Mouse (Mus musculus): ENCODE data around the gene Slc8a3. TPM values are rescaled to one million over a fixed set of nuclear protein-coding genes. Genes with fewer than 3 reads are reported as not detected.
"Not testable (repeated sequence)": the region's sequence is repeated elsewhere in the genome, so short reads cannot be mapped to it uniquely, and the experiment has no call there.

Slc8a3 gene
- 0.48 and 1.1 TPM in 2 replicates for polyA plus RNA-seq (2015; fragmentation: Nextera tagmentation; extraction: Ambion mirVana)

GRCm38 (mm10) chr12:81332875-81333421, at the start of gene Slc8a3:
Gene Slc8a3 (minus strand): TSS chr12:81333180.
- peak; percentile 75 for ATAC-seq (replicated peaks; ENCODE audit: low FRiP score)
- Histone ChIP-seq H3K27ac (no peak within 1 kb of the TSS), H3K4me1 (peaks cover 21% of the 10 kb centered on the region), H3K9me3 (replicated peaks) (no peaks in the 10 kb centered on the region), H3K4me3 (replicated peaks) (peak within 1 kb of the TSS; percentile 57), H3K27me3 (peaks cover 54% of the 10 kb centered on the region), H3K9ac (peak within 1 kb of the TSS; percentile 51), H3K36me3 (no peaks in the 10 kb centered on the region), H3K4me2 (peak within 1 kb of the TSS; percentile 99)
- WGBS, result under 1% methylated on average over 44 of the region's 47 CpGs

GRCm38 (mm10) chr12:81379364-81379763, 46.4 kb upstream of the Slc8a3 start, which contains the start of gene Gm4787:
Gene Gm4787 (minus strand): TSS chr12:81379464.
- 82% methylated on average over 1 of the region's 1 CpGs for WGBS
- H3K36me3 ChIP-seq, H3K9ac ChIP-seq: not testable (repeated sequence)

GRCm38 (mm10) chr12:81333841-81334240, 861 bp upstream of the Slc8a3 start:
- peaks cover 21% of the 10 kb centered on the region for H3K4me1 ChIP-seq
- no peak for ATAC-seq (replicated peaks; ENCODE audit: low FRiP score)
- no peak overlapping the region for H3K9ac ChIP-seq
- no peaks in the 10 kb centered on the region for H3K9me3 ChIP-seq (replicated peaks)
- WGBS, result 70% methylated on average over 5 of the region's 5 CpGs
- no peak overlapping the region for H3K27ac ChIP-seq
- peaks cover 54% of the 10 kb centered on the region for H3K27me3 ChIP-seq
- peak overlapping the region; percentile 99; the same call in 1 of the 2 replicates for H3K4me2 ChIP-seq
- H3K36me3 ChIP-seq, result no peaks in the 10 kb centered on the region
- no peak overlapping the region for H3K4me3 ChIP-seq (replicated peaks)

More at GRCm38 (mm10) chr12:81379364-81379763, 46.4 kb upstream of the Slc8a3 start, which contains the start of gene Gm4787:
- not testable (repeated sequence) for H3K27ac ChIP-seq; H3K9me3 ChIP-seq (replicated peaks); ATAC-seq (replicated peaks; ENCODE audit: low FRiP score); H3K4me2 ChIP-seq; H3K27me3 ChIP-seq; H3K4me1 ChIP-seq; H3K4me3 ChIP-seq (replicated peaks)

- Histone ChIP-seq H3K4me1 (peaks cover 21% of the 10 kb centered on the region), H3K4me2 (peak overlapping the region; percentile 99), H3K27ac (no peak overlapping the region), H3K36me3 (no peaks in the 10 kb centered on the region), H3K27me3 (peaks cover 54% of the 10 kb centered on the region), H3K4me3 (replicated peaks) (peak overlapping the region; percentile 57), H3K9me3 (replicated peaks) (no peaks in the 10 kb centered on the region), H3K9ac (peak overlapping the region; percentile 51)
- peak; percentile 43; the same call in 1 of the 2 replicates for ATAC-seq (replicated peaks; ENCODE audit: low FRiP score)
- 2% methylated on average over 43 of the region's 54 CpGs for WGBS
These were observed 774 bp downstream of the Slc8a3 start for GRCm38 (mm10) chr12:81331937-81332874.

GRCm38 (mm10) chr12:81331046-81331638, 1.8 kb downstream of the Slc8a3 start:
- no peak overlapping the region for H3K4me3 ChIP-seq (replicated peaks)
- no peak overlapping the region for H3K9ac ChIP-seq
- ATAC-seq (replicated peaks; ENCODE audit: low FRiP score), result no peak
- H3K36me3 ChIP-seq, result no peaks in the 10 kb centered on the region
- peaks cover 21% of the 10 kb centered on the region for H3K4me1 ChIP-seq
- H3K4me2 ChIP-seq, result no peak overlapping the region
- peaks cover 51% of the 10 kb centered on the region for H3K27me3 ChIP-seq
- WGBS, result 52% methylated on average over 5 of the region's 5 CpGs
- H3K27ac ChIP-seq, result no peak overlapping the region
- H3K9me3 ChIP-seq (replicated peaks), result no peaks in the 10 kb centered on the region

GRCm38 (mm10) chr12:81324991-81325390, 8.0 kb downstream of the Slc8a3 start:
- Histone ChIP-seq H3K4me2 (no peak overlapping the region), H3K4me1 (no peaks in the 10 kb centered on the region), H3K36me3 (no peaks in the 10 kb centered on the region), H3K4me3 (replicated peaks) (no peak overlapping the region), H3K27me3 (0 out of 2 replicates have a peak, but pooled peaks cover 3% of the 10 kb centered on the region), H3K9ac (no peak overlapping the region), H3K9me3 (replicated peaks) (no peaks in the 10 kb centered on the region), H3K27ac (no peak overlapping the region)
- 81% methylated on average over 3 of the region's 3 CpGs for WGBS
- no peak for ATAC-seq (replicated peaks; ENCODE audit: low FRiP score)

- no peaks in the 10 kb centered on the region for H3K4me1 ChIP-seq
- H3K9me3 ChIP-seq (replicated peaks), result no peaks in the 10 kb centered on the region
- H3K9ac ChIP-seq, result no peak overlapping the region
- no peak overlapping the region for H3K27ac ChIP-seq
- ATAC-seq (replicated peaks; ENCODE audit: low FRiP score), result no peak
- H3K36me3 ChIP-seq, result no peaks in the 10 kb centered on the region
- no peak overlapping the region for H3K4me3 ChIP-seq (replicated peaks)
- H3K4me2 ChIP-seq, result no peak overlapping the region
- H3K27me3 ChIP-seq, result no peaks in the 10 kb centered on the region
- WGBS, result 97% methylated on average over 3 of the region's 3 CpGs
These were observed 8.9 kb downstream of the Slc8a3 start for GRCm38 (mm10) chr12:81324116-81324515.

- no peak overlapping the region for H3K4me3 ChIP-seq (replicated peaks)
- H3K27me3 ChIP-seq, result no peaks in the 10 kb centered on the region
- no peaks in the 10 kb centered on the region for H3K4me1 ChIP-seq
- no peaks in the 10 kb centered on the region for H3K36me3 ChIP-seq
- no peaks in the 10 kb centered on the region for H3K9me3 ChIP-seq (replicated peaks)
- no peak for ATAC-seq (replicated peaks; ENCODE audit: low FRiP score)
- no peak overlapping the region for H3K27ac ChIP-seq
- WGBS, result 80% methylated on average over 1 of the region's 1 CpGs
- H3K9ac ChIP-seq, result no peak overlapping the region
- no peak overlapping the region for H3K4me2 ChIP-seq
These were observed 12.0 kb downstream of the Slc8a3 start for GRCm38 (mm10) chr12:81321021-81321420.

GRCm38 (mm10) chr12:81317811-81318210, 15.2 kb downstream of the Slc8a3 start:
- no peak overlapping the region for H3K27ac ChIP-seq
- H3K9me3 ChIP-seq (replicated peaks), result no peaks in the 10 kb centered on the region
- H3K4me3 ChIP-seq (replicated peaks), result no peak overlapping the region
- H3K27me3 ChIP-seq, result no peaks in the 10 kb centered on the region
- H3K9ac ChIP-seq, result no peak overlapping the region
- ATAC-seq (replicated peaks; ENCODE audit: low FRiP score), result no peak
- 52% methylated on average over 2 of the region's 2 CpGs for WGBS
- no peak overlapping the region for H3K4me2 ChIP-seq
- H3K36me3 ChIP-seq, result no peaks in the 10 kb centered on the region
- H3K4me1 ChIP-seq, result no peaks in the 10 kb centered on the region

GRCm38 (mm10) chr12:81315953-81316352, 17.0 kb downstream of the Slc8a3 start:
- WGBS, result 89% methylated on average over 5 of the region's 5 CpGs
- Histone ChIP-seq H3K9me3 (replicated peaks) (no peaks in the 10 kb centered on the region), H3K9ac (no peak overlapping the region)

GRCm38 (mm10) chr12:81303626-81304025, 29.4 kb downstream of the Slc8a3 start:
- WGBS, result 78% methylated on average over 5 of the region's 5 CpGs
- no peaks in the 10 kb centered on the region for H3K27me3 ChIP-seq
- no peaks in the 10 kb centered on the region for H3K36me3 ChIP-seq
- H3K4me3 ChIP-seq (replicated peaks), result no peak overlapping the region
- no peaks in the 10 kb centered on the region for H3K4me1 ChIP-seq
- ATAC-seq (replicated peaks; ENCODE audit: low FRiP score), result no peak
- H3K9me3 ChIP-seq (replicated peaks), result no peaks in the 10 kb centered on the region
- H3K9ac ChIP-seq, result no peak overlapping the region
- H3K27ac ChIP-seq, result no peak overlapping the region
- no peak overlapping the region for H3K4me2 ChIP-seq

More at GRCm38 (mm10) chr12:81315953-81316352, 17.0 kb downstream of the Slc8a3 start:
- H3K27ac ChIP-seq, result no peak overlapping the region
- no peak overlapping the region for H3K4me2 ChIP-seq
- no peaks in the 10 kb centered on the region for H3K27me3 ChIP-seq
- H3K4me3 ChIP-seq (replicated peaks), result no peak overlapping the region
- no peaks in the 10 kb centered on the region for H3K36me3 ChIP-seq
- ATAC-seq (replicated peaks; ENCODE audit: low FRiP score), result no peak
- no peaks in the 10 kb centered on the region for H3K4me1 ChIP-seq

- Histone ChIP-seq H3K4me2 (no peak overlapping the region), H3K9ac (no peak overlapping the region), H3K9me3 (replicated peaks) (no peaks in the 10 kb centered on the region), H3K4me1 (no peaks in the 10 kb centered on the region), H3K27ac (no peak overlapping the region), H3K27me3 (no peaks in the 10 kb centered on the region), H3K4me3 (replicated peaks) (no peak overlapping the region), H3K36me3 (no peaks in the 10 kb centered on the region)
- no peak for ATAC-seq (replicated peaks; ENCODE audit: low FRiP score)
- 52% methylated on average over 5 of the region's 5 CpGs for WGBS
These were observed 38.4 kb downstream of the Slc8a3 start for GRCm38 (mm10) chr12:81294613-81295012.
